Mouse (Mus musculus): ENCODE results near the gene Kif27. TPM values are rescaled to one million over a fixed set of nuclear protein-coding genes. Genes with fewer than 3 reads are reported as not detected.

Gene Kif27
- polyA plus RNA-seq, 1 experiment from 2014 or later, result 1.9 TPM

DNA sequence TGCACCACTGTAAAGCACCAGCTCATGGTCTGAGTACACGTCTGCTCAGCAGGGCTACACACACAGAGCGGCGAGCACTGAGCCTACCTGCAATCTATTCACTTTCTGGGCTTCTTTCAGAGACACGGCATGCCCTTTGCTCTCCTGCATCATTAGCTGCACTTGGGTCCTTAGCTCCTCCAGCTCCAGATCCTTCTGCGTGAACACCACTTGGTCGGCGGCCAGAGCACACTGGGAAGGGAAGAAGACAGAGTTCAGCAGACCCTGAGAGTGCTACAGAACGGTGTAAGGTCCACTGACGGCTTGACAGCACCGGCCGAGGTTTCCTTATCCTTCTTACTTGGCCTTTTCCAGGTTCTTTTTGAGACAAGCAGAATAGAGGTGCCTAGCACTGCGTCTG is 21.5 kb downstream of the Kif27 start:
- no peak overlapping the region for H3K27ac ChIP-seq (ENCODE audit: low read length)
- H3K27me3 ChIP-seq (ENCODE audit: control insufficient read depth, insufficient read depth, low read depth, low read length), result no peaks in the 10 kb centered on the region
- no peak overlapping the region for H3K4me3 ChIP-seq (ENCODE audit: low read depth, low read length)
- 83% methylated on average over 12 of the region's 12 CpGs for WGBS
- no peaks in the 10 kb centered on the region for H3K4me1 ChIP-seq (ENCODE audit: control insufficient read depth, insufficient read depth, low read length)
- H3K9ac ChIP-seq (ENCODE audit: low read depth, low read length), result no peak overlapping the region
- ATAC-seq, result no peak
- H3K9me3 ChIP-seq (replicated peaks; ENCODE audit: control insufficient read depth, low read length, poor library complexity, severe bottlenecking), result no peaks in the 10 kb centered on the region
- no peaks in the 10 kb centered on the region for H3K36me3 ChIP-seq (ENCODE audit: control insufficient read depth, insufficient read depth, low read length)
- H3K4me2 ChIP-seq (ENCODE audit: low read length), result no peak overlapping the region

DNA sequence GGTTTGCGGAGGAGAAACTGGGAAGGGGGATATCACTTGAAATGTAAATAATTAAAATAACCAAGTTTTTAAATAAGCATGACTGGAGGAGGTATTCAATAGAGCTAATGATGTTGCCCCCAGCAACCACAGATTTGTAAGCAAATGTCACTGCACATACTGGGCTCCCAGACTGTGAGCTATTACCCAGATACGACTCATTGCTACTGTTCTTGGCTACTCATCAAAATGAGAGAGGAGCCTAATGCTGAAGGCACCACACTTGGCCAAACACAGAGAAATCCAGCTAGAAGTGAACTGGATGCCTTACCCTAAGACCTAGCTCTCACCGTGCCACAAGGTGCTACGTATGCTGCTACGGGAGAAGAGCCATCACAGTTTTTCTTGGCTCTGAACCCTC is 24.8 kb downstream of the Kif27 start:
- Histone ChIP-seq H3K9ac (ENCODE audit: low read depth, low read length) (no peak overlapping the region), H3K36me3 (ENCODE audit: control insufficient read depth, insufficient read depth, low read length) (no peaks in the 10 kb centered on the region), H3K27me3 (ENCODE audit: control insufficient read depth, insufficient read depth, low read depth, low read length) (no peaks in the 10 kb centered on the region), H3K4me1 (ENCODE audit: control insufficient read depth, insufficient read depth, low read length) (no peaks in the 10 kb centered on the region), H3K4me3 (ENCODE audit: low read depth, low read length) (no peak overlapping the region), H3K4me2 (ENCODE audit: low read length) (no peak overlapping the region), H3K9me3 (replicated peaks; ENCODE audit: control insufficient read depth, low read length, poor library complexity, severe bottlenecking) (no peaks in the 10 kb centered on the region), H3K27ac (ENCODE audit: low read length) (no peak overlapping the region)
- no peak for ATAC-seq
- WGBS, result 89% methylated on average over 5 of the region's 5 CpGs

DNA sequence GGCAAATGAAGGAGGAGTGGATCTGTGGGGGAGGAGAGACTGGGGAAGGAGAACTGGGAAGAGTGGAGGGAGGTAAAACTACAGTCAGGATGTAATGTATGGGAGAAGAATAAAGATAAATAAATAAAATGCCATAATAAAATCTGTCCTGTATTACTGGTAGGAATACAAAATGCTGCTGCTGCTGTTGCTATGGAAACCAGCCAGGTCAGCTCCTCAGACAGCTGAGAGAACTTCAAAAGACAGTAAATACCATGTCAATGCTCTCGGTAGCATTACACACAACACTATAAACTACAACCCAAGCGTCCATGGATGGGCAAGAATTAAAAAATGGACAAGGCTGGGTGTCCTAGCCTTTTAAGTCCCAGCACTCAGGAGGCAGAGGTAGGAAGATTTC is 41.2 kb downstream of the Kif27 start:
- Histone ChIP-seq H3K4me3 (ENCODE audit: low read depth, low read length) (no peak overlapping the region), H3K9me3 (replicated peaks; ENCODE audit: control insufficient read depth, low read length, poor library complexity, severe bottlenecking) (no peaks in the 10 kb centered on the region), H3K27ac (ENCODE audit: low read length) (peak overlapping the region; percentile 74), H3K27me3 (ENCODE audit: control insufficient read depth, insufficient read depth, low read depth, low read length) (no peaks in the 10 kb centered on the region), H3K9ac (ENCODE audit: low read depth, low read length) (peak overlapping the region; percentile 16; the same call in 1 of the 2 replicates), H3K36me3 (ENCODE audit: control insufficient read depth, insufficient read depth, low read length) (no peaks in the 10 kb centered on the region), H3K4me1 (ENCODE audit: control insufficient read depth, insufficient read depth, low read length) (peaks cover 12% of the 10 kb centered on the region), H3K4me2 (ENCODE audit: low read length) (no peak overlapping the region)
- WGBS, result 34% methylated on average over 2 of the region's 2 CpGs
- ATAC-seq, result peak; percentile 66; the same call in 1 of the 2 replicates

DNA sequence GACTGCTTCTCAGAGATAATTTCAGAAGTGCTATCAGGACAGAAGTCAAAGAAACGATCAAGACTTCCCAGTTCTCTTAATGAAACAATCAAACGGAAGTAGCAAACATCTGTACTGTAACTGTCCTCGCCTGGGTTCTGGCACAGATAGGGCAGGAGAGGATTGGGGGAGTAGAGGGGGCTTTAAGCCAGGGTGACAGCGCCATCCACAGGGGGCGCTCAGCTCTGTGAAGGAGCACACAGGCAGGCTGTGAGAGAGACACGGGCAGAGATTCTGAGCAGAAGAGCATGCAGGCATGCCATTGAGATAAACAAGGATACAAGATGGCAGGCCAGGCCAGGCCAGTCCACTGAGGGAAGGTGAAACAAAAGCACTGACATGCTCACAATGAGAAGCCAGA is 43.9 kb downstream of the Kif27 start:
- no peaks in the 10 kb centered on the region for H3K27me3 ChIP-seq (ENCODE audit: control insufficient read depth, insufficient read depth, low read depth, low read length)
- WGBS, result 62% methylated on average over 6 of the region's 6 CpGs
- no peak for ATAC-seq
- H3K4me3 ChIP-seq (ENCODE audit: low read depth, low read length), result no peak overlapping the region
- H3K4me1 ChIP-seq (ENCODE audit: control insufficient read depth, insufficient read depth, low read length), result peaks cover 12% of the 10 kb centered on the region
- H3K4me2 ChIP-seq (ENCODE audit: low read length), result no peak overlapping the region
- no peak overlapping the region for H3K9ac ChIP-seq (ENCODE audit: low read depth, low read length)
- H3K27ac ChIP-seq (ENCODE audit: low read length), result no peak overlapping the region
- no peaks in the 10 kb centered on the region for H3K36me3 ChIP-seq (ENCODE audit: control insufficient read depth, insufficient read depth, low read length)
- no peaks in the 10 kb centered on the region for H3K9me3 ChIP-seq (replicated peaks; ENCODE audit: control insufficient read depth, low read length, poor library complexity, severe bottlenecking)

DNA sequence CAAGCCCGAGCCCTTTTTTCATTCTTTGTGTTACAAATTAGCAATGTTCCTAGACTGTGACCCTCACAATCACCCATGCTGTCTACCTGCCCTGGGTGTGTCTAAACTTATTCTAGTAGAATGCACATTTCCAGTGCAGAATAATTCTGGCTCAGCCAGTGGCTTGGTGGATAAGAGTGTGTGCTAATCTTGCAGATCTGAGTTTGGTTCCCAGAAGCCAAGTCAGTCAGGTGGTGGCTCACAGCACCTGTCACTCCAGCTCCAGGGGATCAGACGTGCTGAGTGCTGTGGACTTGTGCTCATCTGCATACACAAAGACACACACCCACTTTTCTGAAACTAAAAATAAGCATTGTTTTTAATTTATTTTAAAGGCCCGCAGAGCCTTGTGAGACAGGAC is 45.2 kb downstream of the Kif27 start:
- Histone ChIP-seq H3K27me3 (ENCODE audit: control insufficient read depth, insufficient read depth, low read depth, low read length) (no peaks in the 10 kb centered on the region), H3K36me3 (ENCODE audit: control insufficient read depth, insufficient read depth, low read length) (no peaks in the 10 kb centered on the region), H3K27ac (ENCODE audit: low read length) (no peak overlapping the region), H3K4me1 (ENCODE audit: control insufficient read depth, insufficient read depth, low read length) (peaks cover 12% of the 10 kb centered on the region), H3K9ac (ENCODE audit: low read depth, low read length) (no peak overlapping the region), H3K4me2 (ENCODE audit: low read length) (no peak overlapping the region), H3K4me3 (ENCODE audit: low read depth, low read length) (no peak overlapping the region), H3K9me3 (replicated peaks; ENCODE audit: control insufficient read depth, low read length, poor library complexity, severe bottlenecking) (no peaks in the 10 kb centered on the region)
- ATAC-seq, result no peak
- 62% methylated on average over 3 of the region's 3 CpGs for WGBS

DNA sequence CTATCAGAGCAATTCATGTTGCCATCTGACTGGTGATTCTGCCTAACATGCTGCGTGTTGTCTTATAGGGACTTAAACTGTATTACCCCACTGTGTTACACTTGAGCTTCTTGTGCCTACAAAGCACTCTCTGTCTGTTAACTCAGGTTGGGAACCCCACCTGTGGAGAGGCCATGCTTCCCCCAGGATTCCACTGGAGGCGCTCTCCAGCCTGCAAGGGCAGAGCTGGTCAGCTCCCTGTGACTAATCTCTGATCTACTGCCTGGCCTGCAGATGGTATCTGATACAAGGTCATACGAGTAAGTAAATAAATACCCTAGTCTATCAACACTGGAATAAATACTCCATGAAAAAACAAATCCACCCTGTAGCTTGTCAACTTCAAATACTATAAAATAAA is 47.6 kb downstream of the Kif27 start:
- H3K27ac ChIP-seq (ENCODE audit: low read length), result no peak overlapping the region
- no peaks in the 10 kb centered on the region for H3K36me3 ChIP-seq (ENCODE audit: control insufficient read depth, insufficient read depth, low read length)
- H3K4me1 ChIP-seq (ENCODE audit: control insufficient read depth, insufficient read depth, low read length), result no peaks in the 10 kb centered on the region
- no peak overlapping the region for H3K4me3 ChIP-seq (ENCODE audit: low read depth, low read length)
- H3K4me2 ChIP-seq (ENCODE audit: low read length), result no peak overlapping the region
- no peaks in the 10 kb centered on the region for H3K9me3 ChIP-seq (replicated peaks; ENCODE audit: control insufficient read depth, low read length, poor library complexity, severe bottlenecking)
- 48% methylated on average over 3 of the region's 3 CpGs for WGBS
- H3K9ac ChIP-seq (ENCODE audit: low read depth, low read length), result no peak overlapping the region
- H3K27me3 ChIP-seq (ENCODE audit: control insufficient read depth, insufficient read depth, low read depth, low read length), result no peaks in the 10 kb centered on the region
- ATAC-seq, result no peak

DNA sequence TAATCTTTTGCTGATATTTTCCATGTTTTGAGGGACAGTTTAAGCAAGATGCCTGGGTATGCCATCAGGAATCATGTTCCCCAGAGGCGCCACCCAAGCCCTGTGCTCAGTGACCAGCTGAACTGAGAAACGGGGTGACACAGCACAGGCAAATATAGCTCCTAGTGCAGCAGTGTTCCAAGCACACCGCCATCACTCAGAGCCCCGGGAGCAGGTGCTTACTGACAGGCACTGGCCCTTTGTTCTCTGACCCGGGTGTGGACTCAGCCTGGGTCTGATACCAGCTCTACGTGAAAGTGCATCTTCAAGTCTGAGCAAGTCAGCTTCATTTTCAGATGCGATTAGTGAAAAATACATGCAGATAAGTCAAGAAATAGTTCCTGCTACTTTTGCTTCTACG is 49.4 kb downstream of the Kif27 start:
- H3K9ac ChIP-seq (ENCODE audit: low read depth, low read length), result no peak overlapping the region
- 66% methylated on average over 8 of the region's 8 CpGs for WGBS
- no peak for ATAC-seq
- no peaks in the 10 kb centered on the region for H3K36me3 ChIP-seq (ENCODE audit: control insufficient read depth, insufficient read depth, low read length)
- no peaks in the 10 kb centered on the region for H3K27me3 ChIP-seq (ENCODE audit: control insufficient read depth, insufficient read depth, low read depth, low read length)
- H3K4me3 ChIP-seq (ENCODE audit: low read depth, low read length), result no peak overlapping the region
- H3K4me2 ChIP-seq (ENCODE audit: low read length), result no peak overlapping the region
- no peak overlapping the region for H3K27ac ChIP-seq (ENCODE audit: low read length)
- H3K9me3 ChIP-seq (replicated peaks; ENCODE audit: control insufficient read depth, low read length, poor library complexity, severe bottlenecking), result no peaks in the 10 kb centered on the region
- H3K4me1 ChIP-seq (ENCODE audit: control insufficient read depth, insufficient read depth, low read length), result no peaks in the 10 kb centered on the region

DNA sequence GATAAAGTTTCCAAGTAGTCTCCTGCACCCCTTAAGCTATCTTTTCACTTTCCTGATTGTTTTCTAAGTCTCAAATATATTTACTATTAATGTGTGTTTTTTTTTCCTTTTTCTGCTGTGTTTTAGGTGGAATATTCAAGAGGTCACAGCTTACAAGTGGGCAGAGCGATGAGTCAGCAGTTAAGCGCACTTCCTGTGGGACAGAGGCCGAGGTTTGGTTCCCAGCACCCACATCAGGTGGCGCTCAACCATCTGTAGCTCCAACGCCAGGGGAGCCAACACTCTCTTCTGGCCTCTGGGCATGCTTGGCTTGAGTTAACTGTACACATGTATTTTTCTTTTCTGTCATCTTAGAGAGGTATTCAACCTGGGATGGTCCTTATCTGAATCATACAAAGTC is 51.5 kb downstream of the Kif27 start:
- H3K4me1 ChIP-seq (ENCODE audit: control insufficient read depth, insufficient read depth, low read length), result no peaks in the 10 kb centered on the region
- no peaks in the 10 kb centered on the region for H3K36me3 ChIP-seq (ENCODE audit: control insufficient read depth, insufficient read depth, low read length)
- no peak overlapping the region for H3K9ac ChIP-seq (ENCODE audit: low read depth, low read length)
- 92% methylated on average over 5 of the region's 5 CpGs for WGBS
- H3K27me3 ChIP-seq (ENCODE audit: control insufficient read depth, insufficient read depth, low read depth, low read length), result no peaks in the 10 kb centered on the region
- no peak for ATAC-seq
- no peaks in the 10 kb centered on the region for H3K9me3 ChIP-seq (replicated peaks; ENCODE audit: control insufficient read depth, low read length, poor library complexity, severe bottlenecking)
- H3K27ac ChIP-seq (ENCODE audit: low read length), result no peak overlapping the region
- no peak overlapping the region for H3K4me2 ChIP-seq (ENCODE audit: low read length)
- H3K4me3 ChIP-seq (ENCODE audit: low read depth, low read length), result no peak overlapping the region

DNA sequence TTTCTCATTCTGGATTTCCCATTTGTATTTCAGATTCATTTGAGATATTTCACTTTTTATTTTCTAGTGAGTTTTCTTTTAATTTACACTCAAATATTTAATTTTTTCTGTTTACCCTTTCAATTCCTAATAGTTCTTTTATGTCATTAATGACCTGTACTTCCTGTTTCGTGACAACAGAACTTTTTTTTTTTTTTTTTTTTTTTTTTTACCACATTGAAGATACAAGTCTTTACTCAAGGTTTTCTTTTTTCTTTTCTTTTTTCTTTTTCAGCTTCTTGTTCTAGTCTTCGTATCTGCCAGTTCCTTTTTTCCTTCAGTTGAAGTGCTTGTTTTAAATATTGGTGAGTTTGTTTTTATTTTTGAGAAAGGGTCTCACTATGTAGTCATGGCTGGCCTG is 53.7 kb downstream of the Kif27 start:
- WGBS, result 86% methylated on average over 2 of the region's 2 CpGs
- ATAC-seq, result no peak

More for the DNA sequence above, 53.7 kb downstream of the Kif27 start:
- no peak overlapping the region for H3K9ac ChIP-seq (ENCODE audit: low read depth, low read length)
- no peaks in the 10 kb centered on the region for H3K27me3 ChIP-seq (ENCODE audit: control insufficient read depth, insufficient read depth, low read depth, low read length)
- H3K4me1 ChIP-seq (ENCODE audit: control insufficient read depth, insufficient read depth, low read length), result no peaks in the 10 kb centered on the region
- no peak overlapping the region for H3K27ac ChIP-seq (ENCODE audit: low read length)
- no peak overlapping the region for H3K4me2 ChIP-seq (ENCODE audit: low read length)
- H3K4me3 ChIP-seq (ENCODE audit: low read depth, low read length), result no peak overlapping the region
- H3K36me3 ChIP-seq (ENCODE audit: control insufficient read depth, insufficient read depth, low read length), result no peaks in the 10 kb centered on the region
- no peaks in the 10 kb centered on the region for H3K9me3 ChIP-seq (replicated peaks; ENCODE audit: control insufficient read depth, low read length, poor library complexity, severe bottlenecking)
